Mouse (Mus musculus) thymus, adult 2 months (tissue): Measurements from ENCODE around the gene Clec1a.
"Not testable (repeated sequence)": the region's sequence is repeated elsewhere in the genome, so short reads cannot be mapped to it uniquely, and the experiment has no call there.

ENCODE experiments used
- CTCF ChIP-seq: fragments of 200-500 bp; IDR thresholded peaks from 2 replicates; pipeline ENCODE4 v1.5.1; 2012; ENCODE audit warnings: mild to moderate bottlenecking, control low read depth, low read length, moderate library complexity, borderline replicate concordance; ENCODE audit not compliant: control insufficient read depth, poor library complexity, insufficient read depth; ENCODE audit errors: extremely low read depth
- POLR2A ChIP-seq: fragments of 200-500 bp; IDR thresholded peaks from 2 replicates; pipeline ENCODE4 v1.6.1; 2012; ENCODE audit warnings: mild to moderate bottlenecking, low read length, control low read depth, moderate library complexity; ENCODE audit not compliant: control insufficient read depth, poor library complexity, insufficient read depth; ENCODE audit errors: extremely low read depth

- not testable (repeated sequence) for TF ChIP-seq POLR2A, CTCF
Measured at GRCm38 (mm10) chr6:129499516-129499915, 47.7 kb upstream of the Clec1a start.
